Mouse (Mus musculus) heart, postnatal 0 days (tissue): Measurements from ENCODE around the gene AC124502.3. TPM values are rescaled to one million over a fixed set of nuclear protein-coding genes. Genes with fewer than 3 reads are reported as not detected.

Experiments used
- ATAC-seq: fragments of 200-750 bp; cut with Nextera tagmentation; 2 replicates; pipeline ENCODE4 v1.8.0; 2017; ENCODE audit warnings: low read depth, moderate number of reproducible peaks, moderate library complexity; ENCODE audit not compliant: insufficient read depth
- DNase-seq: peaks from one replicate; pipeline ENCODE4 v3.0.0-alpha.2; 2016; ENCODE audit warnings: low spot score
- H3K27ac ChIP-seq: fragments of 300-500 bp; sonication (generic); 2 replicates; pipeline ENCODE4 v1.5.1; 2014; ENCODE audit warnings: low read depth, mild to moderate bottlenecking
- H3K27me3 ChIP-seq: fragments of 300-500 bp; sonication (generic); 2 replicates; pipeline ENCODE4 v1.6.1; 2014; ENCODE audit warnings: low read length, mixed read lengths; ENCODE audit not compliant: control insufficient read depth, insufficient read depth
- H3K36me3 ChIP-seq: fragments of 300-500 bp; sonication (generic); replicated peaks from 2 replicates; pipeline ENCODE4 v1.6.1; 2014; ENCODE audit warnings: low read length, mixed read lengths; ENCODE audit not compliant: control insufficient read depth, insufficient read depth
- H3K4me1 ChIP-seq: fragments of 300-500 bp; sonication (generic); 2 replicates; pipeline ENCODE4 v1.6.1; 2014; ENCODE audit warnings: antibody characterized with exemption; ENCODE audit not compliant: control insufficient read depth, insufficient read depth
- H3K4me2 ChIP-seq: fragments of 300-500 bp; sonication (generic); 2 replicates; pipeline ENCODE4 v1.6.1; 2014; ENCODE audit warnings: low read depth, mild to moderate bottlenecking, low read length, moderate library complexity
- H3K4me3 ChIP-seq: fragments of 300-500 bp; sonication (generic); 2 replicates; pipeline ENCODE4 v1.5.1; 2014; ENCODE audit warnings: low read depth, low read length
- H3K9ac ChIP-seq: fragments of 300-500 bp; sonication (generic); replicated peaks from 2 replicates; pipeline ENCODE4 v1.6.1; 2014; ENCODE audit warnings: low read depth, low read length, mixed read lengths
- H3K9me3 ChIP-seq: fragments of 300-500 bp; sonication (generic); replicated peaks from 2 replicates; pipeline ENCODE4 v1.6.1; 2016; ENCODE audit warnings: low read length; ENCODE audit not compliant: control insufficient read depth
- CTCF ChIP-seq: IDR thresholded peaks from 2 replicates; pipeline ENCODE4 v1.5.1; 2016; ENCODE audit warnings: antibody characterized with exemption, control low read depth, low read depth
- EP300 ChIP-seq: IDR thresholded peaks from 2 replicates; pipeline ENCODE4 v1.6.1; 2016; ENCODE audit warnings: antibody characterized with exemption, low read depth
- WGBS: fragments of 180-500 bp; shearing (Covaris S2); extraction: QIAGEN DNeasy Blood & Tissue Kit; methylation state at CpG from one replicate; pipeline ENCODE4 v1.1.7; 2014; 5-methylcytosine and 5-hydroxymethylcytosine counted together
- polyA plus RNA-seq: library from polyadenylated mRNA; unstranded; fragments of >200 nt; fragmentation: Nextera tagmentation; extraction: Ambion mirVana; gene quantifications from 2 replicates; pipeline ENCODE4 v1.2.1, GENCODE M21; 2015
- total RNA-seq: library from RNA; depleted of rRNA; stranded (reverse); fragments of >200 nt; gene quantifications from 2 replicates; pipeline ENCODE4 v1.2.3, GENCODE M21; 2014; ENCODE audit warnings: low replicate concordance

AC124502.3 gene
- total and polyA plus RNA-seq, 2 experiments from 2014 or later, result 1.4 TPM; not detected in 1

DNA sequence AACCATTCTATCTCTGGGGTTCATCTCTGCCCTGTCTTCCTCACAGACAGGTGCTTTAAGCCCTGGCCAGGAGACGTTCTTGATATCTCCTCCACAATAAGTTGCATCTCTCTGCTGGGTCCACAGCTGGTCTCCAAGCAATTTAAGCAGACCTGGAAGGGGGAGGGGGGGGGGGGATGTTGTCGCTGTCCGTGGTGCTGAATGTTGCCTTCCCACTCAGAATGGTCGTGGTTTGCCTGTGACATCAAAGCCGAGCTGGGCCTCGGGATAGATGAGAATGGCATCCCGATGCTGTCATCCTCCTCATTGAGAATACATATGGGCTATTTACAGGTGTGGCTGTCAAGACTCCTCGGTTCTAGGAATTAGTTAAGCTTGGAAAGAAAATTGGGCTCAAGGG is 46.3 kb upstream of the AC124502.3 start:
- Histone ChIP-seq H3K4me2 (no peak overlapping the region), H3K9me3 (no peaks in the 10 kb centered on the region), H3K27me3 (peaks cover 25% of the 10 kb centered on the region), H3K36me3 (no peaks in the 10 kb centered on the region), H3K4me1 (peaks cover 6% of the 10 kb centered on the region; the same call in 1 of the 2 replicates), H3K27ac (no peak overlapping the region), H3K4me3 (no peak overlapping the region), H3K9ac (no peak overlapping the region)
- DNase-seq, result no peak
- WGBS, result 8% methylated on average over 8 of the region's 8 CpGs
- no peak for ATAC-seq
- TF ChIP-seq CTCF (no peak), EP300 (no peak)

DNA sequence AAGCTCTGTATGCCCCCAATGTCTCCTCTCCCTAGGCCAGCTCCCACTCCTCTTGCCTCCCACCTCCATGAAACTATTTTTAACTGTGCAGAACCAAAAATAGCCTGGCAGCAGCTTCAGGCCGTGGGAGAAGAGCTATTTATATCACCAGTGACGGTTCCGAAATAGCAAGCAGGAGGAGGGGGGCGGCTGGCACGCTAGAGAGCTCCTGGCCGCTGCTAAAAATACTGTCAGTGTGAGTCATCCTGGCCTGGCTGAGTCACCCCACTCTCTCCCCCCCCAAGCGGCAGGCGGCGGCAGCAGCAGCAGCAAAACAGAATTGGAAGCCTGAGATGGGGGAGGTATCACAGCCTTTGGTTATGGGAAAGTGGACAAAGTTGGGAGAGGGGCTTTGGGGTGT is 45.8 kb upstream of the AC124502.3 start:
- peak; percentile 95 for DNase-seq
- WGBS, result 0% methylated on average over 9 of the region's 9 CpGs
- Histone ChIP-seq H3K36me3 (no peaks in the 10 kb centered on the region), H3K27me3 (peaks cover 25% of the 10 kb centered on the region), H3K4me1 (peaks cover 6% of the 10 kb centered on the region; the same call in 1 of the 2 replicates), H3K4me3 (no peak overlapping the region), H3K27ac (no peak overlapping the region), H3K9me3 (no peaks in the 10 kb centered on the region), H3K9ac (no peak overlapping the region), H3K4me2 (no peak overlapping the region)
- ATAC-seq, result peak; percentile 96
- TF ChIP-seq EP300 (peak; percentile 87; the same call in 1 of the 2 replicates), CTCF (peak; percentile 32; the same call in 1 of the 2 replicates)

DNA sequence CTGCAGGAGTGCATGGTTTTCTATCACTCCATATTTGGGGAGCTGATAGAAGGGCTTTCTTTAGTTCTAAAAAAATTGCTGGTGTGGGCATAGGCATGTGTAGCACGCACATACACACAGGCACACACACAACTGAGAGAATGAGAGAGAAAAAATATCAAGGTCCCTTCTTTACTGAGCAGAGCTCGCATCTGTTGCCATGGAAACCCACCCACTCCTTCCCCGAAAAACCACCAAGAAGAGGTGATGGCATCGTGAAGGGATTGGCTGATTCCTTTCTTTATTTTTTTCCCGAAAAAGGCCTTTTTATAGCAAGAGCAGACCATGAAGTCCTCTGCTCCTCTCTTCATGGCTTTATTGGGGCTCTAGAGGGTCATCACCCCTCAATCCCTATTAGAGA is 44.6 kb upstream of the AC124502.3 start:
- Histone ChIP-seq H3K36me3 (no peaks in the 10 kb centered on the region), H3K4me2 (no peak overlapping the region), H3K4me1 (peaks cover 6% of the 10 kb centered on the region; the same call in 1 of the 2 replicates), H3K4me3 (no peak overlapping the region), H3K27ac (no peak overlapping the region), H3K9ac (no peak overlapping the region), H3K27me3 (peaks cover 25% of the 10 kb centered on the region), H3K9me3 (no peaks in the 10 kb centered on the region)
- DNase-seq (no peak), ATAC-seq (no peak)
- 61% methylated on average over 5 of the region's 5 CpGs for WGBS
- no peak for TF ChIP-seq CTCF
- TF ChIP-seq EP300, result no peak

DNA sequence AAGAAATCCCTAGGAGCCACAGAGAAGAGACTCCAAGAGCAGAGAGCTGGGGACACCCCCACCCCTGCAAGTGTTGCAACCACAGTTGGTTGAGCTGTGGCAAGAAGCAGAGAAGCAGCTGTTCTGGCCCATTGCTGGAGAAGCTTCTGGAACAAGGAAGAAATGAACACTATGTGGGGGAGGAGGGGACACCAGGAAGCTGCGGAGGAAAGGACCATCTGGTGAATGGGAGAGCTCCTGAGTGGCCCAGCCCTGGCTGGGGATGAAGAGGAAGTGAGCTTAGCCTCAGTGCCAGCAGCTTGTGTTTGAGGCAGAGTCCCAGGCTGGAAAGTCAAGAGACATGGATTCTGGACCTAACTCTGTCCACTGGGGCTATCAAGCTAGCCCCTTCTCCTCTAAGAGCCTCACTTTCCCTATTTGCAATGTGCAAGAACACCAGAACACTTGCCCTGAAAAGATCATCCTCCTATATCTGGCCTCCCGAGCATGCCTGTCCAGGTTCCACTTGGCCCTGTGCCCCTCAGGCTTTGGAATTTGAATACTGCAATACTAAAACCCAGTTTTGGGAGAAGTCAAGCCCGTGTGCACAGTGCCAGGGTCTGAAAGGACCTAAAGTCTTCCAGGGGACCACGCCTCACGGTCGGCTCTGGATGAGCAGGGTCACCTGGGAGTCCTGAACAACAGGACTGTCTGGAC is 39.1 kb upstream of the AC124502.3 start:
- H3K27me3 ChIP-seq, result no peaks in the 10 kb centered on the region
- no peaks in the 10 kb centered on the region for H3K36me3 ChIP-seq
- no peaks in the 10 kb centered on the region for H3K9me3 ChIP-seq
- DNase-seq (no peak), ATAC-seq (no peak)
- H3K27ac ChIP-seq, result no peak overlapping the region
- no peak overlapping the region for H3K9ac ChIP-seq
- H3K4me1 ChIP-seq, result peaks cover 8% of the 10 kb centered on the region; the same call in 1 of the 2 replicates
- no peak overlapping the region for H3K4me3 ChIP-seq
- no peak overlapping the region for H3K4me2 ChIP-seq
- TF ChIP-seq EP300 (no peak), CTCF (no peak)
- WGBS, result 49% methylated on average over 6 of the region's 6 CpGs

DNA sequence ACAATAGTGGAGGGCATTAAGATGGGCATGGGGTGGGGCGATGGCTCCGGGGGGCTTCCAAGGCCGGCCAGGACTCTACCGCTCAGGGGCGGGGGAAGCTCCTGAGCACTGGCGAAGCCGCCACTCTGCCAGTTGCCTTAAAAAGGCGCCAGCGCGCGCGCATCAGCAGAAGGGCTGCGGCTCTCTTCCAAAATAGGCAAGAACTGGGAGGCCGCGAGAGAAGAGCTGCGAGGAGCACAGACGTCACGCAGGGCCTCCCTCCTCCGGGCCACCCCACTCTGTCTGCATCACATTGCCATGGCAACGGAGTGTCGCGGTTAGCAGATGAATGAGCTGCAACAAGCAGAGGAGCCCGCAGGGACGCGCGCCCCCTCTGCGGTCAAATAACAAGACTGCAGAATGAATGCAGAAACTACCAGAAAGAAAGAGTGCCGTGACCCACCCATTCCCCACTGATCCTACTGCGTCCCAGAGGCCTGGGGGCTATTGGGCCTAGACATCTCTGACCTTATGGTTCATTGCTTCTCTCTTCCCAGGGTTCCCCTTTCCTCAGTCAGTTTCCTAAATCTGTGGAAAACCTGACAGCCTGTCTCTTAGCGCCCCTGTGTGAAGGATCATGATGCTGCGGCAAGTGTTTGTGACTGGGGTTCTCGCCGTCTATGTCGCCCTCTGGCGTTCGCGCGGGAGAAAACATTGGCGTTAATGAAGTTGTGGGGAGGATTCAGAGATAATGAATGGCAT is 36.9 kb upstream of the AC124502.3 start:
- Histone ChIP-seq H3K27me3 (no peaks in the 10 kb centered on the region), H3K9ac (no peak overlapping the region), H3K4me2 (peak overlapping the region; percentile 53), H3K36me3 (no peaks in the 10 kb centered on the region), H3K4me1 (peaks cover 8% of the 10 kb centered on the region; the same call in 1 of the 2 replicates), H3K4me3 (peak overlapping the region; percentile 18; the same call in 1 of the 2 replicates), H3K27ac (no peak overlapping the region), H3K9me3 (no peaks in the 10 kb centered on the region)
- DNase-seq (peak; percentile 70), ATAC-seq (peak; percentile 85)
- peak; percentile 91 for TF ChIP-seq CTCF
- no peak for TF ChIP-seq EP300
- WGBS, result under 1% methylated on average over 39 of the region's 39 CpGs
